Mouse (Mus musculus): ENCODE data around the gene Adk.

DNA sequence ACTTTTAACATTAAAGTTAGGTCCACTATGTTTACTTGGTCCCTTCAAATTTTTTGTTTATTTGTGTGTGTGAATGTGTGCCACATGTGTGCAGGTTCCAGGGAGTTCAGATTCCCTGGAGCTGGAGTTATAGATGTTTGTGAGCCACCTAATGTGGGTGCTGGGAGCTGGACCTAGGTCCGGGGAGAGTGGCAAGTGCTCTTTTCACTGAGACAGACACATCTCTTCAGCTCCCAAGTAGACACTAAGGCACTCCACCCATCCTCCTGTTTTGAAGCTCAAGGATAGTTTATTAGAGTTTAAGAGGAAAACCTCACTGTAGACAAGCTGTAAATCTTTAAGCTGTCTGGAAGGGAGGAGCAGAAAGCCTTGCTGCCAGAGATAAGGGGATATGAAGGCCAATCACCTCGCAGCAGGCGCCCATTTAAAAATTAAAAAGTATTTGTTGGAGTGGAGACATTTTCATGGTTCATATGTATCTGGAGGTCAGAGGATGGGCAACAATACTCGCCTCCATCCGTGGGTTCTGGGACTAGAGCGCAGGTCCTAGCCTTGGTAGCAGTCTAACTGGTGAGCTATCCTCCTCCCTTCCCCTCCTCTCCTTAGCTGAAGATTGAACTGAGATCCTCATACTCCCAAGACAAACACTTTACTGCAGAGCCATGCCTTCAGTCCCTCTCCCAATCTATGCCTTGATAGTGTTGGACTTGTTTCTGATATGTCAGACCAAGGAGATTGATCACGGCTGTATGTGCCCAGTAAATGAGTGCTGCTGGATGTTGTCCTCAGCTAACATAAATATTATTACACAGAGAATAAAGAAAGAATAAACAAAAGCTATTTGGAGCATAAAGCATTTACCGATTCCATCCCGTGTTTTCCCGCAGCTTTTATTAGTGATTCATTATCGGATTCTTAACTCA is 22.3 kb downstream of the Adk start:
- TF ChIP-seq POLR2A (IDR thresholded peaks at IDR 0.05; ENCODE audit: borderline replicate concordance, control insufficient read depth, low read depth, low read length) (no peak), CTCF (IDR thresholded peaks at IDR 0.05; ENCODE audit: control insufficient read depth, insufficient read depth, low read length) (no peak)
